Mouse (Mus musculus) heart, postnatal 0 days (tissue): ENCODE data around the gene Sema6c. TPM values are rescaled to one million over a fixed set of nuclear protein-coding genes. Genes with fewer than 3 reads are reported as not detected.
A peak's percentile ranks its signal among the peaks of the same experiment; 100 is the strongest.

Source experiments
- ATAC-seq: fragments of 200-750 bp; cut with Nextera tagmentation; 2 replicates; pipeline ENCODE4 v1.8.0; 2017; ENCODE audit warnings: low read depth, moderate number of reproducible peaks, moderate library complexity; ENCODE audit not compliant: insufficient read depth
- DNase-seq: peaks from one replicate; pipeline ENCODE4 v3.0.0-alpha.2; 2016; ENCODE audit warnings: low spot score
- H3K27ac ChIP-seq: fragments of 300-500 bp; sonication (generic); 2 replicates; pipeline ENCODE4 v1.5.1; 2014; ENCODE audit warnings: low read depth, mild to moderate bottlenecking
- H3K27me3 ChIP-seq: fragments of 300-500 bp; sonication (generic); 2 replicates; pipeline ENCODE4 v1.6.1; 2014; ENCODE audit warnings: low read length, mixed read lengths; ENCODE audit not compliant: control insufficient read depth, insufficient read depth
- H3K36me3 ChIP-seq: fragments of 300-500 bp; sonication (generic); replicated peaks from 2 replicates; pipeline ENCODE4 v1.6.1; 2014; ENCODE audit warnings: low read length, mixed read lengths; ENCODE audit not compliant: control insufficient read depth, insufficient read depth
- H3K4me1 ChIP-seq: fragments of 300-500 bp; sonication (generic); 2 replicates; pipeline ENCODE4 v1.6.1; 2014; ENCODE audit warnings: antibody characterized with exemption; ENCODE audit not compliant: control insufficient read depth, insufficient read depth
- H3K4me2 ChIP-seq: fragments of 300-500 bp; sonication (generic); 2 replicates; pipeline ENCODE4 v1.6.1; 2014; ENCODE audit warnings: low read depth, mild to moderate bottlenecking, low read length, moderate library complexity
- H3K4me3 ChIP-seq: fragments of 300-500 bp; sonication (generic); 2 replicates; pipeline ENCODE4 v1.5.1; 2014; ENCODE audit warnings: low read depth, low read length
- H3K9ac ChIP-seq: fragments of 300-500 bp; sonication (generic); replicated peaks from 2 replicates; pipeline ENCODE4 v1.6.1; 2014; ENCODE audit warnings: low read depth, low read length, mixed read lengths
- H3K9me3 ChIP-seq: fragments of 300-500 bp; sonication (generic); replicated peaks from 2 replicates; pipeline ENCODE4 v1.6.1; 2016; ENCODE audit warnings: low read length; ENCODE audit not compliant: control insufficient read depth
- CTCF ChIP-seq: IDR thresholded peaks from 2 replicates; pipeline ENCODE4 v1.5.1; 2016; ENCODE audit warnings: antibody characterized with exemption, control low read depth, low read depth
- EP300 ChIP-seq: IDR thresholded peaks from 2 replicates; pipeline ENCODE4 v1.6.1; 2016; ENCODE audit warnings: antibody characterized with exemption, low read depth
- WGBS: fragments of 180-500 bp; shearing (Covaris S2); extraction: QIAGEN DNeasy Blood & Tissue Kit; methylation state at CpG from one replicate; pipeline ENCODE4 v1.1.7; 2014; 5-methylcytosine and 5-hydroxymethylcytosine counted together
- microRNA-seq: library from miRNA; unstranded; fragments of <30 nt; microRNA quantifications from one replicate; pipeline ENCODE4, GENCODE M21; 2016
- polyA plus RNA-seq: library from polyadenylated mRNA; unstranded; fragments of >200 nt; fragmentation: Nextera tagmentation; extraction: Ambion mirVana; gene quantifications from 2 replicates; pipeline ENCODE4 v1.2.1, GENCODE M21; 2015
- total RNA-seq: library from RNA; depleted of rRNA; stranded (reverse); fragments of >200 nt; gene quantifications from 2 replicates; pipeline ENCODE4 v1.2.3, GENCODE M21; 2014; ENCODE audit warnings: low replicate concordance; rRNA removed

Sema6c gene
- total and polyA plus RNA-seq, 2 experiments from 2014 or later: 1.2 to 14.8 TPM

- no peak overlapping the region for H3K4me2 ChIP-seq
- TF ChIP-seq EP300: no peak
- no peak for TF ChIP-seq CTCF
- H3K27me3 ChIP-seq: no peaks in the 10 kb centered on the region
- no peak overlapping the region for H3K27ac ChIP-seq
- no peaks in the 10 kb centered on the region for H3K9me3 ChIP-seq
- H3K36me3 ChIP-seq: peaks cover 35% of the 10 kb centered on the region
- H3K9ac ChIP-seq: no peak overlapping the region
- no peak overlapping the region for H3K4me3 ChIP-seq
- peaks cover 11% of the 10 kb centered on the region; the same call in 1 of the 2 replicates for H3K4me1 ChIP-seq
- WGBS: 92% methylated on average over 1 of the region's 1 CpGs
- no peak for DNase-seq
- no peak for ATAC-seq
Measured at GRCm38 (mm10) chr3:95213609-95213975, 53.3 kb downstream of the Sema6c start.

GRCm38 (mm10) chr3:95216655-95217254 lies 56.5 kb downstream of the Sema6c start:
- TF ChIP-seq EP300 (no peak), CTCF (no peak)
- DNase-seq (no peak), ATAC-seq (peak; percentile 45)
- Histone ChIP-seq H3K9me3 (no peaks in the 10 kb centered on the region), H3K9ac (peak overlapping the region; percentile 87), H3K27ac (peak overlapping the region; percentile 98), H3K4me2 (peak overlapping the region; percentile 63), H3K4me1 (peaks cover 11% of the 10 kb centered on the region; the same call in 1 of the 2 replicates), H3K36me3 (peaks cover 34% of the 10 kb centered on the region), H3K4me3 (peak overlapping the region; percentile 84), H3K27me3 (no peaks in the 10 kb centered on the region)
- WGBS: 15% methylated on average over 4 of the region's 4 CpGs

GRCm38 (mm10) chr3:95217255-95218134 lies 57.2 kb downstream of the Sema6c start, which contains the start of gene Gabpb2:
Gene Gabpb2, minus strand, starts transcription at chr3:95217916.
- under 1% methylated on average over 55 of the region's 56 CpGs for WGBS
- Histone ChIP-seq H3K4me1 (peaks cover 11% of the 10 kb centered on the region; the same call in 1 of the 2 replicates), H3K27me3 (no peaks in the 10 kb centered on the region), H3K4me3 (peak within 1 kb of the TSS; percentile 84), H3K9me3 (no peaks in the 10 kb centered on the region), H3K27ac (peak within 1 kb of the TSS; percentile 98), H3K4me2 (peak within 1 kb of the TSS; percentile 63), H3K9ac (peak within 1 kb of the TSS; percentile 87), H3K36me3 (peaks cover 34% of the 10 kb centered on the region)
- peak; percentile 44; the same call in 1 of the 2 replicates for TF ChIP-seq EP300
- peak; percentile 83 for TF ChIP-seq CTCF
- DNase-seq: peak; percentile 94
- ATAC-seq: peak; percentile 91

- TF ChIP-seq EP300: no peak
- no peak for TF ChIP-seq CTCF
- H3K4me3 ChIP-seq: peak overlapping the region; percentile 84; the same call in 1 of the 2 replicates
- H3K4me1 ChIP-seq: peaks cover 11% of the 10 kb centered on the region; the same call in 1 of the 2 replicates
- H3K4me2 ChIP-seq: peak overlapping the region; percentile 63
- ATAC-seq (no peak), DNase-seq (no peak)
- no peak overlapping the region for H3K9ac ChIP-seq
- H3K9me3 ChIP-seq: no peaks in the 10 kb centered on the region
- H3K27ac ChIP-seq: peak overlapping the region; percentile 98; the same call in 1 of the 2 replicates
- peaks cover 30% of the 10 kb centered on the region for H3K36me3 ChIP-seq
- no peaks in the 10 kb centered on the region for H3K27me3 ChIP-seq
- 82% methylated on average over 6 of the region's 6 CpGs for whole genome bisulfite sequencing
Measured at GRCm38 (mm10) chr3:95218466-95219137, 58.3 kb downstream of the Sema6c start.

GRCm38 (mm10) chr3:95223041-95223440 lies 62.8 kb downstream of the Sema6c start:
- 0 out of 2 replicates have a peak, but pooled peaks cover 8% of the 10 kb centered on the region for H3K36me3 ChIP-seq
- ATAC-seq (no peak), DNase-seq (no peak)
- no peaks in the 10 kb centered on the region for H3K9me3 ChIP-seq
- no peak overlapping the region for H3K4me2 ChIP-seq
- peaks cover 14% of the 10 kb centered on the region; the same call in 1 of the 2 replicates for H3K4me1 ChIP-seq
- H3K27me3 ChIP-seq: no peaks in the 10 kb centered on the region
- peak overlapping the region; percentile 47; the same call in 1 of the 2 replicates for H3K27ac ChIP-seq
- 93% methylated on average over 2 of the region's 2 CpGs for WGBS
- no peak for TF ChIP-seq EP300
- TF ChIP-seq CTCF: no peak
- no peak overlapping the region for H3K9ac ChIP-seq
- H3K4me3 ChIP-seq: no peak overlapping the region

Small RNA genes lying within 50 kb of the gene (microRNA-seq; reads per million reads assigned to microRNA genes)
- not detected for gene Mir8099-1

Other genes starting within 250 kb of the Sema6c start
- gene Selenbp1, start 227.4 kb upstream of the Sema6c start, total RNA-seq: 183 and 212 TPM in 2 replicates
- gene Selenbp1, start 227.4 kb upstream of the Sema6c start, polyA plus RNA-seq: 101 and 112 TPM in 2 replicates
- 3.9 and 8.6 TPM in 2 replicates for gene Rfx5, start 206.4 kb upstream of the Sema6c start, total RNA-seq
- gene Rfx5, start 206.4 kb upstream of the Sema6c start, polyA plus RNA-seq: 2.3 and 2.7 TPM in 2 replicates
- gene Pi4kb, start 185.7 kb upstream of the Sema6c start, total RNA-seq: 44.4 and 47.2 TPM in 2 replicates
- gene Pi4kb, start 185.7 kb upstream of the Sema6c start, polyA plus RNA-seq: 12.6 and 13.7 TPM in 2 replicates
- gene Zfp687, start 145.0 kb upstream of the Sema6c start, total RNA-seq: 15.0 and 28.5 TPM in 2 replicates
- 8.1 and 8.3 TPM in 2 replicates for gene Zfp687, start 145.0 kb upstream of the Sema6c start, polyA plus RNA-seq
- gene Psmd4, start 117.8 kb upstream of the Sema6c start, total RNA-seq: 190 and 210 TPM in 2 replicates
- gene Psmd4, start 117.8 kb upstream of the Sema6c start, polyA plus RNA-seq: 205 and 208 TPM in 2 replicates
- 36.6 and 50.5 TPM in 2 replicates for gene Pip5k1a, start 53.5 kb upstream of the Sema6c start, total RNA-seq
- gene Pip5k1a, start 53.5 kb upstream of the Sema6c start, polyA plus RNA-seq: 13.8 and 14.5 TPM in 2 replicates
- gene Vps72, start 49.4 kb upstream of the Sema6c start, total RNA-seq: 54.9 and 69.3 TPM in 2 replicates
- 60.8 and 66.9 TPM in 2 replicates for gene Vps72, start 49.4 kb upstream of the Sema6c start, polyA plus RNA-seq
- gene Tmod4, start 36.0 kb upstream of the Sema6c start, total RNA-seq: 1.2 and 14.3 TPM in 2 replicates
- 2.7 and 2.9 TPM in 2 replicates for gene Tmod4, start 36.0 kb upstream of the Sema6c start, polyA plus RNA-seq
- 16.7 and 38.2 TPM in 2 replicates for gene Scnm1, start 26.4 kb upstream of the Sema6c start, total RNA-seq
- gene Scnm1, start 26.4 kb upstream of the Sema6c start, polyA plus RNA-seq: 57.6 and 57.7 TPM in 2 replicates
- 6.1 and 7.1 TPM in 2 replicates for gene Lysmd1, start 26.4 kb upstream of the Sema6c start, total RNA-seq
- gene Lysmd1, start 26.4 kb upstream of the Sema6c start, polyA plus RNA-seq: 8.7 and 10.4 TPM in 2 replicates
- 0.27 and 5.4 TPM in 2 replicates for gene Tnfaip8l2, start 18.1 kb upstream of the Sema6c start, total RNA-seq
- 2.7 and 2.8 TPM in 2 replicates for gene Tnfaip8l2, start 18.1 kb upstream of the Sema6c start, polyA plus RNA-seq
- gene Gabpb2, start 57.5 kb downstream of the Sema6c start, total RNA-seq: 6.6 and 7.2 TPM in 2 replicates
- gene Gabpb2, start 57.5 kb downstream of the Sema6c start, polyA plus RNA-seq: 3.1 TPM in 2 replicates
- gene Cdc42se1, start 68.3 kb downstream of the Sema6c start, total RNA-seq: 75.5 and 78.2 TPM in 2 replicates
- 33.6 TPM in 2 replicates for gene Cdc42se1, start 68.3 kb downstream of the Sema6c start, polyA plus RNA-seq
- gene Mllt11, start 71.7 kb downstream of the Sema6c start, total RNA-seq: 4.3 and 6.1 TPM in 2 replicates
- gene Mllt11, start 71.7 kb downstream of the Sema6c start, polyA plus RNA-seq: 8.9 and 9.0 TPM in 2 replicates
- 1.1 TPM in 1 of 2 replicates, not detected in the other for gene Gm128, start 81.1 kb downstream of the Sema6c start, total RNA-seq
- 0.07 TPM in 1 of 2 replicates, not detected in the other for gene Gm128, start 81.1 kb downstream of the Sema6c start, polyA plus RNA-seq
- gene Bnipl, start 90.7 kb downstream of the Sema6c start, total RNA-seq: 3.9 TPM in 1 of 2 replicates, not detected in the other
- gene Bnipl, start 90.7 kb downstream of the Sema6c start, polyA plus RNA-seq: not detected in 2 replicates
- gene Mindy1, start 120.9 kb downstream of the Sema6c start, total RNA-seq: 28.0 and 64.4 TPM in 2 replicates
- gene Mindy1, start 120.9 kb downstream of the Sema6c start, polyA plus RNA-seq: 27.8 and 28.4 TPM in 2 replicates
- gene Prune1, start 121.6 kb downstream of the Sema6c start, total RNA-seq: 28.6 and 35.6 TPM in 2 replicates
- gene Prune1, start 121.6 kb downstream of the Sema6c start, polyA plus RNA-seq: 22.5 and 23.0 TPM in 2 replicates
- 0.11 and 0.15 TPM in 2 replicates for gene Anxa9, start 146.7 kb downstream of the Sema6c start, total RNA-seq
- gene Anxa9, start 146.7 kb downstream of the Sema6c start, polyA plus RNA-seq: 0.49 and 0.67 TPM in 2 replicates
- gene Cers2, start 154.3 kb downstream of the Sema6c start, total RNA-seq: 108 and 126 TPM in 2 replicates
- gene Cers2, start 154.3 kb downstream of the Sema6c start, polyA plus RNA-seq: 88.4 and 89.4 TPM in 2 replicates
- 9.5 and 11.3 TPM in 2 replicates for gene Setdb1, start 196.7 kb downstream of the Sema6c start, total RNA-seq
- gene Setdb1, start 196.7 kb downstream of the Sema6c start, polyA plus RNA-seq: 7.9 and 8.0 TPM in 2 replicates
- gene 4930558C23Rik, start 242.4 kb downstream of the Sema6c start, total RNA-seq: not detected in 2 replicates
- gene 4930558C23Rik, start 242.4 kb downstream of the Sema6c start, polyA plus RNA-seq: not detected in 2 replicates